ENCODE assay signal across 10 mouse cellular contexts in genomic region chr8:7440278-7440684, GRCm38 (mm10).
A peak's percentile ranks its signal among the peaks of the same experiment; 100 is the strongest.
DNase-seq lines count a peak whose midpoint lies in the region; ATAC-seq and TF ChIP-seq lines count a peak whose summit lies in the region.
"Had no signal": no experiment of that assay in that cellular context is flagged by ENCODE, and none has a peak within 500 bp of the region (broad histone marks: within the 10 kb centered on the region; RNA-seq: fewer than 3 reads in every experiment).

No protein-coding gene starts in this region.

- H3K9me3 ChIP-seq in heart, embryonic 14.5 days (ENCODE audit: control insufficient read depth, low read length), result no peaks in the 10 kb centered on the region
- H3K9me3 ChIP-seq in stomach, embryonic 14.5 days (ENCODE audit: control insufficient read depth, low read depth, low read length), result no peaks in the 10 kb centered on the region
- H3K9me3 ChIP-seq in stomach, postnatal 0 days (ENCODE audit: control insufficient read depth, low read length), result no peaks in the 10 kb centered on the region
- H3K9me3 ChIP-seq in limb, embryonic 14.5 days (ENCODE audit: control insufficient read depth, low read length), result no peaks in the 10 kb centered on the region

- no peaks in the 10 kb centered on the region for H3K36me3 ChIP-seq in heart, embryonic 14.5 days (ENCODE audit: control insufficient read depth, insufficient read depth, low read length)
- no peaks in the 10 kb centered on the region for H3K36me3 ChIP-seq in stomach, embryonic 14.5 days (ENCODE audit: control insufficient read depth, insufficient read depth, low read length)
- H3K36me3 ChIP-seq in stomach, postnatal 0 days (ENCODE audit: control insufficient read depth, insufficient read depth, low read length), result no peaks in the 10 kb centered on the region
- H3K36me3 ChIP-seq in limb, embryonic 14.5 days (ENCODE audit: control insufficient read depth, insufficient read depth, low read length), result no peaks in the 10 kb centered on the region

- ATAC-seq in heart, embryonic 14.5 days (ENCODE audit: insufficient number of reproducible peaks, insufficient read depth, low FRiP score, low read depth), result no peak
- peak; percentile 63; the same call in 1 of the 2 replicates for ATAC-seq in stomach, embryonic 14.5 days (ENCODE audit: insufficient number of reproducible peaks, insufficient read depth, low FRiP score, low read depth)
- no peak for ATAC-seq in stomach, postnatal 0 days (ENCODE audit: low FRiP score, low TSS enrichment)
- ATAC-seq in limb, embryonic 14.5 days (ENCODE audit: low FRiP score, low read depth), result peak; percentile 86
- no peak for ATAC-seq in activated CD4-positive, CD25-positive, alpha-beta regulatory T cell, adult 4 months

- no peak for DNase-seq in heart, adult 8-10 months (ENCODE audit: low spot score)
- no peak for DNase-seq in stomach, postnatal 0 days (ENCODE audit: low spot score)
- DNase-seq in limb, embryonic 14.5 days (ENCODE audit: low spot score), result peak; percentile 82
- DNase-seq in spleen, postnatal 14 days (ENCODE audit: low spot score in 2 of 2), result no peak
- DNase-seq in spleen, adult 12 weeks (ENCODE audit: low spot score), result no peak
- DNase-seq: adrenal gland, adult 8-10 months had no signal

- no peak overlapping the region for H3K27ac ChIP-seq in heart, embryonic 14.5 days (replicated peaks in 1 of 2; ENCODE audit: control insufficient read depth in 1 of 2, insufficient read depth in 1 of 2, low read depth in 2 of 2, low read length in 2 of 2)
- H3K27ac ChIP-seq in stomach, embryonic 14.5 days (ENCODE audit: low read length), result no peak overlapping the region
- H3K27ac ChIP-seq in stomach, postnatal 0 days (replicated peaks), result no peak overlapping the region
- no peak overlapping the region for H3K27ac ChIP-seq in limb, embryonic 14.5 days (replicated peaks; ENCODE audit: low read depth, low read length)
- H3K27ac ChIP-seq: left cerebral cortex, adult 2 months had no signal

- no peaks in the 10 kb centered on the region for H3K27me3 ChIP-seq in heart, embryonic 14.5 days (ENCODE audit: control insufficient read depth, insufficient read depth, low read length)
- no peaks in the 10 kb centered on the region for H3K27me3 ChIP-seq in stomach, embryonic 14.5 days (ENCODE audit: control insufficient read depth, insufficient read depth, low read length)
- no peaks in the 10 kb centered on the region for H3K27me3 ChIP-seq in stomach, postnatal 0 days (ENCODE audit: control insufficient read depth, insufficient read depth, low read length)
- no peaks in the 10 kb centered on the region for H3K27me3 ChIP-seq in limb, embryonic 14.5 days (ENCODE audit: control insufficient read depth, insufficient read depth, low read length)

- no peak for TF ChIP-seq POLR2A in limb, embryonic 14.5 days (IDR thresholded peaks at IDR 0.05; ENCODE audit: borderline replicate concordance, extremely low read depth, insufficient read depth, insufficient read length)

- no peak for TF ChIP-seq EP300 in stomach, postnatal 0 days (optimal IDR thresholded peaks at IDR 0.05)

- H3K4me1 ChIP-seq in heart, embryonic 14.5 days (ENCODE audit: control insufficient read depth in 2 of 2, insufficient read depth in 2 of 2, low read length in 2 of 2), result peaks cover 0 to 7% of the 10 kb centered on the region in 2 experiments; a peak in 2 of 4 replicates
- no peaks in the 10 kb centered on the region for H3K4me1 ChIP-seq in stomach, embryonic 14.5 days (ENCODE audit: control insufficient read depth, insufficient read depth, low read length)
- H3K4me1 ChIP-seq in stomach, postnatal 0 days (replicated peaks; ENCODE audit: control insufficient read depth, insufficient read depth), result no peaks in the 10 kb centered on the region
- peaks cover 3% of the 10 kb centered on the region for H3K4me1 ChIP-seq in limb, embryonic 14.5 days (ENCODE audit: control insufficient read depth, insufficient read depth, low read length)

- no peak overlapping the region for H3K9ac ChIP-seq in heart, embryonic 14.5 days (ENCODE audit: low read length)
- H3K9ac ChIP-seq in stomach, embryonic 14.5 days (replicated peaks; ENCODE audit: low read depth, low read length), result no peak overlapping the region
- no peak overlapping the region for H3K9ac ChIP-seq in stomach, postnatal 0 days (ENCODE audit: low read length)
- H3K9ac ChIP-seq in limb, embryonic 14.5 days (ENCODE audit: low read depth, low read length, severe bottlenecking), result no peak overlapping the region

- H3K4me3 ChIP-seq in heart, embryonic 14.5 days (ENCODE audit: control insufficient read depth in 1 of 2, insufficient read depth in 1 of 2, low read depth in 1 of 2, low read length in 2 of 2), result no peak overlapping the region
- H3K4me3 ChIP-seq in stomach, embryonic 14.5 days (ENCODE audit: low read depth, low read length), result no peak overlapping the region
- H3K4me3 ChIP-seq in stomach, postnatal 0 days (ENCODE audit: low read depth, low read length), result no peak overlapping the region
- no peak overlapping the region for H3K4me3 ChIP-seq in limb, embryonic 14.5 days (replicated peaks; ENCODE audit: low read length)
- H3K4me3 ChIP-seq: left cerebral cortex, adult 2 months had no signal

- H3K4me2 ChIP-seq in heart, embryonic 14.5 days (ENCODE audit: low read length), result peak overlapping the region; percentile 43
- 0 out of 2 replicates have a peak overlapping the region, but pooled peaks have one; percentile 3 for H3K4me2 ChIP-seq in stomach, embryonic 14.5 days (replicated peaks; ENCODE audit: low read depth, low read length)
- H3K4me2 ChIP-seq in stomach, postnatal 0 days (replicated peaks; ENCODE audit: low read depth), result no peak overlapping the region
- peak overlapping the region; percentile 21; the same call in 1 of the 2 replicates for H3K4me2 ChIP-seq in limb, embryonic 14.5 days (replicated peaks; ENCODE audit: low read depth, low read length, severe bottlenecking)

- WGBS in heart, embryonic 14.5 days, result 12% methylated on average over 4 of the region's 4 CpGs
- WGBS in stomach, embryonic 14.5 days, result 14% methylated on average over 4 of the region's 4 CpGs
- WGBS in stomach, postnatal 0 days, result 5% methylated on average over 4 of the region's 4 CpGs
- 2% methylated on average over 4 of the region's 4 CpGs for WGBS in limb, embryonic 14.5 days

- TF ChIP-seq CTCF in stomach, postnatal 0 days (IDR thresholded peaks at IDR 0.05; ENCODE audit: low read depth), result no peak

Comparison
In these comparisons a context has a peak if more than half of its experiments do, and no peak if none do; other contexts are left out.
1. ATAC-seq: peak in stomach, embryonic 14.5 days (single experiment) and limb, embryonic 14.5 days (single experiment); none in heart, embryonic 14.5 days (single experiment), stomach, postnatal 0 days (single experiment) and activated CD4-positive, CD25-positive, alpha-beta regulatory T cell, adult 4 months (single experiment).